Comparison of ENCODE assay signal across 7 mouse cellular contexts in the genomic region with DNA sequence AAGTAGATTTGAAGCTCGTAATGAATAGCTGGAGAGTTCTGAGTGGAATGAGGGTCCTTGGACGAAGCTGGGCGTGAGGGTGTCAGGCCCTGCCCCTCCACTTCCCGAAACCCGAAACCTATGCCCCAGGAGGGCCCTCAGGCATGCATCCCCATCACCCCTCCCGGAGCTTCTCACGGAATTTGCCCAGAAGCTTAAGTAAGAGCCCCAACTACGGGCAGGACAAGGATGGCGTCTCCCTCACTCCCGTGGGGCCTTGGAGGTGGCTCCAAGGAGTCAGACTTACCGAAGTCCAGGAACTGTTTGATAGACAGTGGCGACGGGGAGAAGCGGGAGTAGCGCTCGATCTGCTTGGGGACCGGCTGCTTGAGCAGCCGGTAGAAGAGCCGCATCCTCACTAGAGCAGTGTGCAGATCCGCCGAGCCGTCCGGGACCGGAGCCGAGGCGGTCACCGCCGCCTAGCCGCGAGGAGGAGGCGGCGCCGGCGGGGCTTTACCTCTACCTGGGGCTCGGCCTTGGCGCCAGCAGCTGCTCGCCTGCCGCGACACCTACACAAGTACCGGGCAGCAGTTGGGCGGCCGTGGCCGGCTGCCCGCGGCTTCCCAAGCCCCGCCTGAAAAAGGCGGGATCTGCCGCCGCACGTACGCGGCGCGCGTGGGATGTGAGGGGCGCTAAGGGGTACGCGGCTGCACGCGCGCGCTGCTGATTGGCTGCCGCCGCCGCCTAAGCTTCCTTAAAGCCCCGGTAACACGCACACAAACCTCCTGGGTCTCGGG. TPM values are rescaled to one million over a fixed set of nuclear protein-coding genes. Genes with fewer than 3 reads are reported as not detected.
A peak's percentile ranks its signal among the peaks of the same experiment; 100 is the strongest.
DNase-seq lines count a peak whose midpoint lies in the region; ATAC-seq lines count a peak whose summit lies in the region.

Gene Pdk3 (minus strand): TSS at position 641 of the 776 bp plus-strand sequence.

- H3K9ac ChIP-seq in midbrain, embryonic 13.5 days (replicated peaks) = peak within 1 kb of the TSS; percentile 62

- H3K27me3 ChIP-seq in embryonic facial prominence, embryonic 10.5 days (replicated peaks; ENCODE audit: low read depth, poor library complexity, severe bottlenecking) = peaks cover 12% of the 10 kb centered on the region
- H3K27me3 ChIP-seq in limb, embryonic 10.5 days (ENCODE audit: low read depth, poor library complexity, severe bottlenecking) = peaks cover 26% of the 10 kb centered on the region
- no peaks in the 10 kb centered on the region for H3K27me3 ChIP-seq in midbrain, embryonic 13.5 days

- WGBS in embryonic facial prominence, embryonic 10.5 days = 21% methylated on average over 68 of the region's 68 CpGs
- whole genome bisulfite sequencing in limb, embryonic 10.5 days = 13% methylated on average over 68 of the region's 68 CpGs
- 28% methylated on average over 68 of the region's 68 CpGs for WGBS in midbrain, embryonic 13.5 days

- H3K36me3 ChIP-seq in embryonic facial prominence, embryonic 10.5 days (replicated peaks) = no peaks in the 10 kb centered on the region
- no peaks in the 10 kb centered on the region; the same call in 1 of the 2 replicates for H3K36me3 ChIP-seq in limb, embryonic 10.5 days
- H3K36me3 ChIP-seq in midbrain, embryonic 13.5 days = no peaks in the 10 kb centered on the region

- H3K4me2 ChIP-seq in midbrain, embryonic 13.5 days (replicated peaks) = peak within 1 kb of the TSS; percentile 62

- ATAC-seq in midbrain, embryonic 13.5 days = peak; percentile 98

- DNase-seq in adrenal gland, postnatal 10 days = peak; percentile 79
- peak; percentile 87 for DNase-seq in embryonic facial prominence, embryonic 10.5 days (ENCODE audit: low spot score)
- DNase-seq in gonadal fat pad, adult 2 months (ENCODE audit: low read depth) = peak; percentile 17
- DNase-seq in kidney, adult 11 months = peak; percentile 84
- DNase-seq in limb, embryonic 10.5 days (ENCODE audit: low spot score) = peak; percentile 82
- DNase-seq in spleen, adult 12 weeks (ENCODE audit: low spot score) = peak; percentile 58

- H3K4me3 ChIP-seq in embryonic facial prominence, embryonic 10.5 days = peak within 1 kb of the TSS; percentile 67
- H3K4me3 ChIP-seq in limb, embryonic 10.5 days = peak within 1 kb of the TSS; percentile 65
- peak within 1 kb of the TSS; percentile 56 for H3K4me3 ChIP-seq in midbrain, embryonic 13.5 days (replicated peaks)

- no peaks in the 10 kb centered on the region for H3K9me3 ChIP-seq in embryonic facial prominence, embryonic 10.5 days
- H3K9me3 ChIP-seq in limb, embryonic 10.5 days (replicated peaks) = no peaks in the 10 kb centered on the region
- no peaks in the 10 kb centered on the region for H3K9me3 ChIP-seq in midbrain, embryonic 13.5 days

- peaks cover 6% of the 10 kb centered on the region for H3K4me1 ChIP-seq in embryonic facial prominence, embryonic 10.5 days
- H3K4me1 ChIP-seq in limb, embryonic 10.5 days = 0 out of 2 replicates have a peak, but pooled peaks cover 5% of the 10 kb centered on the region
- 0 out of 2 replicates have a peak, but pooled peaks cover 2% of the 10 kb centered on the region for H3K4me1 ChIP-seq in midbrain, embryonic 13.5 days (replicated peaks)

- peak within 1 kb of the TSS; percentile 91 for H3K27ac ChIP-seq in embryonic facial prominence, embryonic 10.5 days (replicated peaks)
- H3K27ac ChIP-seq in limb, embryonic 10.5 days = peak within 1 kb of the TSS; percentile 91
- peak within 1 kb of the TSS; percentile 53; the same call in 1 of the 2 replicates for H3K27ac ChIP-seq in midbrain, embryonic 13.5 days

RNA-seq across cellular contexts. Expression of gene Pdk3, which starts in this region (rescaled TPM):
- 10 to 100 TPM; 11.7 to 13.2 TPM for total RNA-seq in adrenal gland, postnatal 10 days (2021)
- 68.1 and 74.0 TPM in 2 replicates for polyA plus RNA-seq in embryonic facial prominence, embryonic 10.5 days (2016; fragmentation: Nextera tagmentation; extraction: Ambion mirVana)
- 15.5 and 15.7 TPM in 2 replicates for polyA plus RNA-seq in gonadal fat pad, adult 2 months (2012; rRNA removed)
- polyA plus RNA-seq in limb, embryonic 10.5 days (2016; fragmentation: Nextera tagmentation; extraction: Ambion mirVana) = 80.4 and 87.2 TPM in 2 replicates
- polyA plus RNA-seq in midbrain, embryonic 13.5 days (2015; fragmentation: Nextera tagmentation; extraction: Ambion mirVana) = 23.5 and 29.0 TPM in 2 replicates

Comparison
In these comparisons a context has a peak if more than half of its experiments do, and no peak if none do; other contexts are left out.
1. Peak in every context shown above with its lines: DNase-seq, ATAC-seq, H3K4me3 ChIP-seq and H3K27ac ChIP-seq.
2. DNase-seq: peak in every context shown above with its lines; median percentile 87 in embryonic facial prominence, embryonic 10.5 days; 84 in kidney, adult 11 months; 82 in limb, embryonic 10.5 days; 79 in adrenal gland, postnatal 10 days; 58 in spleen, adult 12 weeks; 17 in gonadal fat pad, adult 2 months.